Mouse (Mus musculus) neutrophil, adult 5-6 weeks (primary cell): ENCODE data around the gene Dennd1b. TPM values are rescaled to one million over a fixed set of nuclear protein-coding genes. Genes with fewer than 3 reads are reported as not detected.
A peak's percentile ranks its signal among the peaks of the same experiment; 100 is the strongest.

Source experiments
- ATAC-seq: fragments of 151-379, 151-347 bp; 2 replicates; pipeline ENCODE4 v1.8.0; 2017; ENCODE audit warnings: mild to moderate bottlenecking, moderate TSS enrichment; ENCODE audit not compliant: insufficient number of reproducible peaks, poor library complexity, low FRiP score, severe bottlenecking; ENCODE audit errors: extremely low read depth
- total RNA-seq: library from RNA; stranded (forward); fragments of 200-1000 nt; gene quantifications from 2 replicates; pipeline ENCODE4 v1.2.3, GENCODE M21; 2017

Gene Dennd1b
- total RNA-seq, 1 experiment from 2014 or later: 76.1 TPM

DNA sequence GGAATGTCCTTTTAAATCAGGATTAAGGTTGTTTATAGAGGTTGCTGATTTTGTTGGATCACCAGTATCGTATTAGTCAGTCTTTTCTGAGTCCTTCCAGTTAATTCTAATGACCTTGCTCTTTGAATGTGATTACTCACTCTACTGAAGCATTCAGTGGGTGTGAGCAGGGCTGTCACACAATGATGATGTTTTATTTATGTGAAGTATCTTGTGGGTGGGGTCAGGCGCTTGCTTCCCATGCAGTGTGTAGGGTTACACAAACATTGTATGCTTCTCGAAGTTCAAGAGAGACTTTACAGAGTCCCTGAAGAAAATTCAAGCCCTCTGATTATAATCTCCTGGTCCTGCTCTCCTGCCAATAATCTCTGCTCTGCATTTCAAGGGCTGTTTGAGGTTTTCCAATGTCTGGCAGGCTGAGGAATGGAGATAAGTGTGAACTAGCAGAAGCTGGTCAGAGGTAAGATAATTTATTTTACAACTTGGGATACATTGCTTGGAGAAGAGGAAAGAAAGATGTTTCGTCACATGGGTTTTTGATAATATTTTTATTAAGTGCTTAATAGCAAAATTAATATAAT, 3.2 kb upstream of the Dennd1b start:
- ATAC-seq: no peak

DNA sequence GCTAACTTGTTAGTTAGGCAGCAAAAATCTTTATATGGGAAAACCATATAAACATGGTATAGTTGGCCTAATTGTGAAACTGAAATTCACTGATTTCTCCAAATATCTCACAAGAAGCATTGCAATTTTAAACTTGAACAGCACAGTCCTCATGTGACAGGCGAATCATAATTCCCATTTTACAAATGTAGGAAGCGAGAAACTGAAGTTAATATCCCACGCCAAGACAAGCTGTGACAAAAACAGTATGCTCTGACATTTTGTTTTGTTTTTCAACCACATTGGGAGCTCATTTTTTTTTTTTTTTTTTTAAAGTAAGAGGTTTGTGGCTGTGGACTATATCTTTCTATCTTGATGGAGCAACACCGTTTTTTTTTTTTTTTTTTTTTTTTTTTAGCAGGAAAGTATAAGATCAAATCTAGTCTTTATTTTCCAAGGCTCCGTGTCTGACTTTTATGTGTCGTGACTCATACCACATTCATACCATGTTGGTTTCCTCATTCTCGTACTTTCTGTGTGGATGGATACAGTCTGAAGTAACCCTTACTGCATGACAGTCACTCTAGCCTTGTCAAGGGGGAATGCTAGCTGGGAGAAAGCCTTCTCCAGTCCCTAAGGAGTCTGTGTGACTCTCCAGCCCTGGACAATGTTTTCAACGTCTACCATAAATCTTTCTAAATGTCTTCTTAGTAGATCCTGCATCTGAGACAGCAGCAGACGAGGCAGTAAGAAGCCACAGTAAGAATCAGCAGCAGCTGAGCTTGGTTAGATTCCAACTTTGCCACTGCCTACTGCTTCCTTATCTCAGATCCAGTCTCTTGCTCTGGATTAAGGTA, 751 bp upstream of the Dennd1b start:
- no peak for ATAC-seq

DNA sequence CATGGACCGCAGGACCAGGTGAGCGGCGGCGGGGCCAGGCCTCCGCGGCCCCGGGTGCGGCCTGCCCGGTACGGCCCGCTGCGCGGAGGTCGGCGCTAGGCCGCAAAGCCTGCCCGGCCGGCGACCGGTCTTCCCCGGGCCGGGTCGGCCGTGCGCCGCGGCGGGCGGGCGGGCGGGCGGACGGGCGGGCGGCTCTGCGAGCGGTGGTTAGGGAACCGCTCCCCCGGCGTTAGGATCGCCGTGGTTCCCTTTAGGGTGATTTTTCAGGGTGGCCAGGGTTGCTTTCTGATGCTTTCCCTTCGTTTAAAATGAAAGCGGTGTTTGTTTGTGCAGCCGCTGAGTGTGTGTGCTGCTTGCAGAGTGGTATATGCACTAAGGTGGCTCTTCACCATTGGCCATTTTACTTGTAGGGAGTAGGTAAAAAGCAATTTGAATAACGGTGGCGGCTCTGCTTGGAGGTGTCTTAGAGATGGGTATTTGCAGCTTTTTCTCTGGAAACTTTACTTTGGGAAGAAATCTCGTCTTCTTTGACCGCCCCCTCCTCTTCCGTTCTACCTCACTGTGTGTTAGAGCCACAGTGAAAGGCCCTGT, 728 bp downstream of the Dennd1b start:
- peak; percentile 51 for ATAC-seq

DNA sequence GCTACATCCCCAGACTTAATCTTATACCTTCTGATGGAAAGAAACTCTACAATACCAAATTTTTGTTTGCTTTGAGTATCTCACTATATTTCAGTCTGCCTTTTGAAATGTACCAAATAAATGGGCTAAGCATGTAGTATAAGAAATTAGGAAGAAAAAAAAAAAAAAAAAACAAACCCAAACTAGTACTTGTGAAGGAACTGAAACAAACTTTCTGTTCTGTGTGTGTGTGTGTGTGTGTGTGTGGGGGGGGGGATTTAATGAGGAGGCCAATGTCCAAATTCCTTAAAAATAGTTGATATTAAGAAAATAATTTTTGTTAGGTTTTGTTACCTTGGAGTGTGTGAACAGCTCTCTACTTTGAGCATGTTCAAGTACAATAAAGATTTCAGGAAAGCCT, 1.8 kb downstream of the Dennd1b start:
- no peak for ATAC-seq

DNA sequence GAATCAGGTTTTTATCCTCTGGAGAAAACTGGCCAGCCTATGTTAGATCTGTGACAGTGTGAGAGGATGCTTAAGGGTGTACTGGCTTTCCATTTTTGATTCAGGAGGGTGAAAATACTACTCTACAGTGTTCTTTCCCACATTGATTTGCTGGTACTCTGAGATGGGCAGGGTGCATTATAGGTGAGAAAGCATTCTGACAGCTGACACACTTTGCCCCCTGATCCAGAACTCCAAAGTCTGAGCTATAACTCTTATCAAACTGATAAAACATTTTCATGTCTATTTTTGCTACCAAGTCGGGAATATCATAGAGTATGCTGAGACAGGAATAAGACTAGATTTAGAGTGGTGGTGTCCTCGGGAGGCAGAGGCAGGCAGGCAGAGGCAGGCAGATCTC, 2.3 kb downstream of the Dennd1b start:
- ATAC-seq: no peak

DNA sequence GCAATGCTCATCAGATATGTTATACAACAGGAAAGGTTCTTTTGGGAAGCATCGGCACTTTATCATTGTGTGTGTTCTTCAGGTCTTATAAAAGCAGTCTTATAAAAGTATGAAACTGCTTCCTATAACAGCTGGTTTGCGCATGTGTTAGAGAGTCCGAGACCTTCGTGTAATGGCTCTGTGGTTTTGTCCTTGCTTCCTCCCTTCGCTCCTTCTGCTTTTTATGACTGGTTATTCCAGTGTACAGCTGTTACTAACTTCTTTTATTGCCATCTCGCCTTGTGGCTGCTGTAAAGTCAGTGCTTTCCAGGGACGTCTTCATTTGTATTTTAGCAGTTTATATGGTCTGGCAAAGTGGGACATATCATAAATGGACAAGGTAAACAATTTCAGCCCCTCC, 4.2 kb downstream of the Dennd1b start:
- ATAC-seq: peak; percentile 62; the same call in 1 of the 2 replicates

DNA sequence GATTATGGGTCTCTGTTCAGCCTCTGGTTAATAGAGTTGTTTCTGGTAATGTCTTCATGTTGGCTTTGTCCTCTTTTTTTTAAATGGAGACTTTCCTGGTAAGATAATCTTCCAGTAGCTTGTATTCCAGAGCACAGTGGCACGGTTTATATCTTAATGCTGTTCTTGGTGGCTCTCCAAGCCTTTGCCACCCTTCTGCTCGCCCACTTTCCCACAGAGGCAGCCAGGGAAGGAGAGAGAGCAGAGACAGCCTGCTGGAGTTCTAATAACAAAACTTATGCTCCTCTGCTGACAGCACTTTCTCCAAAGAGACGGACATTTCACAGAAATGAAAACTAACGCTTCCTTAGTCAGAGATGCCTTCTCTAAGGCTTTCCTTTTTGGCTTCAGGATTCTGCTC, 6.8 kb downstream of the Dennd1b start:
- ATAC-seq: no peak

DNA sequence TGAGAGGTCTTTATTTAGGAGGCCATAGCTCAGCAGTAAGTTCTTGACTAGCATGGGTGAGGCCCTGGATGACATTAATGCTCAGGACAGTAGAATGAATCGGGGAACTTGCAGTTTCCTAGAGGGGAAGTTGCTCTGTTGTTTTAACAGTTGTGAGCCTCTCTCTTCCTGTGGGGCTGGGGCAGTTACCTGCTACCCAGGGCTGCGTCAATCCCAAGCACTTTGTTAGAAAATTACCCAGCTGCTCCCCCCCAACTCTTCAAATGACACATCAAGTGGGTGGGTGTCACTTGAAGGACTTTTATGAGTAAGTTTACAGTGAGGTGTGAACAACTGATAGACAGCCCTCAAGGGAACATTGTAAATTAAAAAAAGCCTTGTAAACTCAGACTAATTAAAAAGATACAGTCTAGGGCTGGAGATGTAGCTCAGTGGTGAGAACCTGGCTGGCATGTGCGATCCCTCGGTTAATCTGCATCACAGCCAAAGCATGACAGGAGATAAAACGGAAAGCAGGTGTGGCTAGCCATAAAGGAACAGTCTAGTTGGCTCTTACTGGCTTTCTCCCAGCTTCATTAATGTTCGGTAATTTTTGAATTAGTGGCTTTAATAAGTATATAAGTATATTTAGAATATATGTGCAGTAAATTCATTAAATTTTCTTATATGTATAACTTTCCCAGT, 10.4 kb downstream of the Dennd1b start:
- ATAC-seq: peak; percentile 72

DNA sequence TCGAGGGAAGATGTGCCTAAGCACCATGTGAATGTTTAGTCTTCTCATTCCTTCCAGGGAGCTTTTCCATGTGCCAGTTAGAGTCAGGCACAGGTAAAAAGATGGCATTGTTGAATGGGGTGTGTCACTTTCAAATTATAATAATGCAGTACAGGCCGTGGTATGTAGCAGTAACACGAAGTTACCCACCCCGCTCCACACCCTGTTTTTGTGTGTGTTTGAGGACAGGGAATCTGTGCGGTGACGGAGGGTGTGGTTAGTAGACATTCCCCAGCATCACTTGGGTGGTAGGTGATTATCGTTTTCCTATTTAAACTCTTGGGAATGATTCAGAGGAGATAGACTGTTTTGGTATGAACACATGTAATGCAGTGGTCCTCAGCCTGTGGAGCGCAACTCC, 11.6 kb downstream of the Dennd1b start:
- ATAC-seq: no peak

DNA sequence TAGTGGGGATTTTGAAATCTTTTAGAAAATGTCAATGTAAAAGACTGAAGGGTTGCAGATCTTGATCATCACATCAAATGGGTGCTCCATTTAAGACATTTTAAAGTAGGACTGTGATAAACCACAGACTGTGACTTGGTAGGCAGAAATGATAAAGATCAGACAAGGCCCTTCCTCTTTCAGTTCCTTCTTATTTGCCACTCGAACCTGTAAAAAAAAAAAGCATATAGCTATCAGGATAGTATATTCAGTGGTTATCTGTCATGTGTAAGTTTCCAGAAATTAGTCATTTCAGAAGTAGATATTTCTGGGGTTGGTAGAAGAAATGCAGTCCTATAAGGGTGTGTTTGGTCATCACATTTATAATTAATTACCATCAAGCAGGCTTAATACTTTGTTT, 12.7 kb downstream of the Dennd1b start:
- peak; percentile 80 for ATAC-seq

DNA sequence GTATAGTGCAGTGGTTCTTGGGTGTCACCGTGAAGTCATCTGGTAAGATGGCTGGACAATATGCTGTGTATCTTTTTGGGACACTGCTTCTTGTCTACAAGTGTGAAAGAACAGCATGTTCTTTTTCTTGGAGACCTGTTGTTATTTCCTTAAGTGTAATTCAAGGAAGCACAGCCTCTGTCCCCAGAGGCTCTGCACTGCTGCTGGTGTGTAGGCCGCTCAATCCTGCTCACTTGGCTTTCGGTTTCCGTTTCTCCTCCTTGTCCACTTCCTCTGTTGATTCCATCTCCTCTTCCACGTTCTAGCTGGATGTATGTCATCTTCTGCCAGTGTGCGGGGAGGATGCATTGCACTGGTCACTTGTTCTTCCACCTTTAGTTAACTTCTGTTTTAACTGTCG, 19.0 kb downstream of the Dennd1b start:
- peak; percentile 19; the same call in 1 of the 2 replicates for ATAC-seq

DNA sequence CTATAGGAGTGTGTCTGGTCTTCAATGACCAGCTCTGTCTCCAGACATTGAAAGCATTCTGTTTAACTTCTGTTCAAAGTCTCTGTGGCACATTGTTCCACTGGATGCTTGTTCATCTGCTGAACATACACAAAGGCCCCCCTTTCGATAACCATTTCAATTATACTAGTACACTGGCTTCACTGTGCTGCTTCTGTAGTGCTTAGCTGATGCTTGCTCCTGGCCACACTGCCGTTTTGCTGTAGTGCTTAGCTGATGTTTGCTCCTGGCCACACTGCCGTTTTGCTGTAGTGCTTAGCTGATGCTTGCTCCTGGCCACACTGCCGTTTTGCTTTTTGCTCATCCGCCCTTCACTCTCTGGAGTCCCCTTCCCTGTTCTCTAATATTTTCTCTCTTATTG, 19.4 kb downstream of the Dennd1b start:
- no peak for ATAC-seq

DNA sequence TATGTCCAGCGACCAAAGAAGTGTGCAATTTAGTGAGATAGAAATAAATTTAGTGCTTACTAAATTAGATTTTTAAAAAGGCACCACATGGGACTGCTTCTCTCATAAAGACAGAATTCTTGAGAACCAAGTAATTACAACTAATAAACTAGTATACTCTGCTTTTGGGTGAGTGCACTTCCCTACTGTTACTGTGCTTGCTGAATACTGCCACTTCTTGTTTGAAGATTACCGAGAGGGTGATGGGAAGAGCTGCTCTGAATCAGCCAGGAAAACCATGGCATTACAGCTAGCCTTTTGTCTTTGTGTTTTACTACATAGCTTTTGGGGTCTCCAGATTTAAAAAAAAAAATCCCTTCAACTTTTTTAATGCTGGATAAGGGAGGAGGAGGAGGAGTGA, 19.8 kb downstream of the Dennd1b start:
- no peak for ATAC-seq

DNA sequence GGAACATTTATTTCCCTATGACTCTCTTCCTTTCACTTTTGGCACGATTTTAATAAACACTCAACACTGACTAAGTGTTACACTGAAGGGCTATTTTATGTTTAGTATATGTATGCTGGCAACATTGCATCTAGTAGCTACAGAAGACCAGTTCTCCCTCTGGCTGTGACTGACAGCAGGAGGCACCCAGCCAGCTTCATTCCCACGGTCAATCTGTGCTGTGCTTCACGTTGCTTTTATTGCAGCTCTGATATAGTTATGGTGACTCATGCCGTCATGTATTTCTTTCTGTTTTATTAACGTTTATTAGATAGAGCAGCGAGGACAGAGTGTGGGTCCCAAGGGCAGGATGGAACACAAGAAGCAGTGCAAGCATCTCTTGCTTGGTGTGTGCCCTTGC, 20.2 kb downstream of the Dennd1b start:
- no peak for ATAC-seq

DNA sequence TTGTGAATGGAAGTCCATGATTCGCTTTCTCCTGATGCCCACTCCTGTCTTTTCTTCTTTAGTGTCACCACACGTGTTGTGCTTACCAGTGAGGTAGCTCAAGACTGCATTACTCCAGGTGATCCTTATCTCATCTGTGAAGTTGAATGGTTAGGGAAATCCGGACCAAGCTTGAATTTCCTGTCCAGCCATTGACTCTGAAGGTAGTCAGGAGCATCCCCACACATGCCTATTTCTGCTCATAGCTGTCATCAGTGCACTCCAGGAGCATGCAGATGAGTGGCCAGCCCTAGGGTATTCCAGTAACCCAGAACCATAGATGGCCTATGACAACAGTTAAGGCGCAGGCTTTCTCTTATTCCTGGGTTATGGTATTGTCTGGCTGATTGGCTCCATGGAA, 20.9 kb downstream of the Dennd1b start:
- ATAC-seq: no peak

DNA sequence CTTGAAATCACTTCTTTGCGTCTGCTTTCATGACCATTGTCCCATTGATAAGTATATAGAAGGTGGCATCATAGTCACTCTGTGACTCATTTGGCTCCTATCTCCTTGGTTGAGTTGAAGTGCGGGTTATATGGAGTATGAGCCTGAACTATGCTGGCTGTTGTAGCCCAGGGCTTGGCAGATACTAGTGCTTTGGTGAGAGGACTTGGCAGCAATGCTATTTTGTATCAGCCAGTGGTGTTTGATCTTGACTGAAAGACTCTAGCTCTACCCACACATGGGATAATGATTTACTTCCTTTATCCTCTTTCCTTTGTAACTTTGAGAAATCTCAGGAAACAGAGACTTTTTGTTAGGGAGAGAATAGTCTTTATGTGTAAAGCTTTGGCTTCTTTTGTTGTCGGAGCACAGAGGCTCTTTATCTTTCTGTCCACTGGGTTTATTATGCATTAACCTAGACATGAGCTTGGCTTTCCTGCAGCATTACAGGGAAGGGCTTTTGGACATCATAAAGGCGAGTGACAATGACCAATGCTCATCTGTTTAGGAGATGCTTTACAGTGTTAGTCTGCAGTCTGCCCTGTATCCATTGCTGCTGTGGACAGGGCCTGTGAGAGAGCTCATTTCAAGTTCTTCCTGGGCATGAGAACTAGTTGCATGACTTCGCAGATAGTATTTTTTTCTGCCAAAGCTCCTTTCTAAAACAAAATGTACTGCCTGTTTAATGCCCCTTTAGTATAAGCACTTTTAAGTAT, 29.3 kb downstream of the Dennd1b start:
- ATAC-seq: no peak

DNA sequence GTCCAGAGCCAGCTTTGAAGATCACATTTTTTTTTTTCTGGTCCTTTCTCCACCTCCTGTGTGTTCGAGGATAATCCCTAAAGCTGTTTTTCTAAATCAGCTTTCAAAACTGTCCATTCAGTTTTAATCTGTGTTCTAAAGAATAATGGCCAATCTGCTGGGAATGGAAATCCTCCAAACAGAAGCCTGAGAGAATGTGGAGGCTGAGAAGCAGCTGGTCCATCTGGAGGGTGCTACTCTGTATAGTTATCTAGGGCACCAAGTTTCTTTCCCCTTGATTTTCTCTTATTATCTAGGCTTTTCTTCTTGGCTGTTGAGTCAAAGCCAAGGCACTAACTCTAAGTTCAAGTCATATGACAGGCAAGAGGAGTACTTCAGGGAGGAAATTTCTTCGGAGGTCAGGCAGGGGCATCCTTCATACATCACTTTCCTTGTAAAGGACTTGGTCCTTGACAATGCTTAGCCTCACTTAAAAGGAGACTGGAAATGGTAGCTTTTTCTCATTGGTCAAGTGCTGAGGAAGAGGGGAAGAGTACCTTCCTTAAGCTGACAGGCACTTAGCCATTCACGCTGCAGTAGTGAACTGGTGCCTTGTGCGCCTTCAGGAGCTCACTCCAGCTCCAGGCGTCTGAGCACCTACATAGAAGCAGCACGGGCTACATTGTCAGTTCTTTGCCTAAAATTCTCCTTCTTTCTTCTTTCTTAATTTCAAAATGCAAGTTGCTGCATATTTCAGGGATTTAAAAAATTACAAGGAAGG, 32.6 kb downstream of the Dennd1b start:
- no peak for ATAC-seq

DNA sequence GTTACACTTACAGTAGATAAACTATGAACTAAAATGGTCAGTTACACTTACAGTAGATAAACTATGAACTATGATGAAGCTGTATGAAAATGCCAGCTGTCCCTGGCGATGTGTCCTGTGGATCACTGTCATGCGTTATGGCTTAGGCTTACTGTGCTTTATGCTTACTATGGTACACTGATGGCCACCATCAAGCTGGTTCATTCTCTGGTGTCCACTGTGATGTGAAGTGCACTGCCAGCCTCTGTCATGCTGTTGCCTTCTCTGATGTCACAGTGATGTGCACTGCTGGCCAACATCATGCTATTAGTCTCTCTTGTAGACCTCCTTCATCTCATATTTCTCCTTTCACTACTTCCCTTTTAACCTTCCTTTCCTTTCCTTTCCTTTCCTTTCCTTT, 33.4 kb downstream of the Dennd1b start:
- no peak for ATAC-seq
